Mouse (Mus musculus) liver, adult 2 months (tissue): Measurements from ENCODE around the gene Rccd1. TPM values are rescaled to one million over a fixed set of nuclear protein-coding genes. Genes with fewer than 3 reads are reported as not detected.

Source experiments
- DNase-seq: peaks from one replicate; pipeline ENCODE4 v3.0.0-alpha.2; 2011; ENCODE audit warnings: low read depth, low spot score; ENCODE audit errors: extremely low read depth
- H3K27ac ChIP-seq: fragments of 200-500 bp; replicated peaks from 2 replicates; pipeline ENCODE4 v1.5.1; 2012; ENCODE audit warnings: low read depth, mild to moderate bottlenecking, control low read depth, inconsistent platforms, low read length; ENCODE audit not compliant: insufficient read depth
- H3K27me3 ChIP-seq: fragments of 200-500 bp; 2 replicates; pipeline ENCODE4 v1.6.1; 2012; ENCODE audit warnings: mild to moderate bottlenecking, moderate library complexity, low read length, inconsistent platforms; ENCODE audit not compliant: control insufficient read depth, insufficient read depth
- H3K36me3 ChIP-seq: fragments of 200-500 bp; 2 replicates; pipeline ENCODE4 v1.6.1; 2012; ENCODE audit warnings: low read length, inconsistent platforms; ENCODE audit not compliant: control insufficient read depth, insufficient read depth
- H3K4me1 ChIP-seq: fragments of 200-500 bp; 2 replicates; pipeline ENCODE4 v1.6.1; 2011; ENCODE audit warnings: low read length; ENCODE audit not compliant: control insufficient read depth, insufficient read depth
- H3K4me3 ChIP-seq: fragments of 200-500 bp; 2 replicates; pipeline ENCODE4 v1.5.1; 2011; ENCODE audit warnings: low read depth, mild to moderate bottlenecking, control low read depth, low read length, moderate library complexity; ENCODE audit not compliant: insufficient read depth
- H3K79me2 ChIP-seq: fragments of 200-500 bp; 2 replicates; pipeline ENCODE4 v1.6.1; 2012; ENCODE audit warnings: inconsistent platforms, mild to moderate bottlenecking, low read length, moderate library complexity; ENCODE audit not compliant: control insufficient read depth, insufficient read depth
- H3K9ac ChIP-seq: fragments of 200-500 bp; 2 replicates; pipeline ENCODE4 v1.6.1; 2012; ENCODE audit warnings: low read depth, mild to moderate bottlenecking, control low read depth, inconsistent platforms, low read length
- CTCF ChIP-seq: fragments of 200-500 bp; IDR thresholded peaks from 2 replicates; pipeline ENCODE4 v1.5.1; 2011; ENCODE audit warnings: low read depth, low read length, control low read depth
- POLR2A ChIP-seq: fragments of 200-500 bp; IDR thresholded peaks from 2 replicates; pipeline ENCODE4 v1.6.1; 2011; ENCODE audit warnings: low read length, control low read depth; ENCODE audit not compliant: insufficient read depth; ENCODE audit errors: extremely low read depth
- WGBS: fragments of 180-500 bp; shearing (Covaris S2); methylation state at CpG from one replicate; pipeline ENCODE4 v1.1.7; 2018; 5-methylcytosine and 5-hydroxymethylcytosine counted together
- polyA plus RNA-seq: library from polyadenylated mRNA; depleted of rRNA; stranded (reverse); fragments of >200 nt; gene quantifications from 2 replicates; pipeline ENCODE4 v1.2.3, GENCODE M21; 2012
- total RNA-seq: library from RNA; depleted of rRNA; stranded (reverse); fragments of >200 nt; gene quantifications from 2 replicates; pipeline ENCODE4 v1.2.3, GENCODE M21; 2014

Rccd1 gene
- total and polyA plus RNA-seq, 2 experiments, result 1.2 to 3.8 TPM

- no peaks in the 10 kb centered on the region for H3K27me3 ChIP-seq
- no peak overlapping the region for H3K27ac ChIP-seq
- peaks cover 42% of the 10 kb centered on the region for H3K36me3 ChIP-seq
- no peak overlapping the region for H3K9ac ChIP-seq
- 92% methylated on average over 5 of the region's 5 CpGs for WGBS
- H3K79me2 ChIP-seq, result no peaks in the 10 kb centered on the region
- no peaks in the 10 kb centered on the region for H3K4me1 ChIP-seq
- no peak for TF ChIP-seq POLR2A
- no peak for TF ChIP-seq CTCF
- DNase-seq, result no peak
- no peak overlapping the region for H3K4me3 ChIP-seq
Measured at GRCm38 (mm10) chr7:80284391-80284790, 39.9 kb downstream of the Rccd1 start.

GRCm38 (mm10) chr7:80283226-80283918, 40.9 kb downstream of the Rccd1 start:
- Histone ChIP-seq H3K27ac (no peak overlapping the region), H3K4me3 (no peak overlapping the region), H3K9ac (no peak overlapping the region), H3K36me3 (peaks cover 51% of the 10 kb centered on the region), H3K27me3 (no peaks in the 10 kb centered on the region), H3K79me2 (no peaks in the 10 kb centered on the region), H3K4me1 (no peaks in the 10 kb centered on the region)
- WGBS, result 21% methylated on average over 3 of the region's 3 CpGs
- TF ChIP-seq POLR2A, result no peak
- no peak for TF ChIP-seq CTCF
- DNase-seq, result no peak

GRCm38 (mm10) chr7:80281646-80282045, 42.6 kb downstream of the Rccd1 start:
- no peak for DNase-seq
- Histone ChIP-seq H3K79me2 (no peaks in the 10 kb centered on the region), H3K27ac (no peak overlapping the region), H3K36me3 (peaks cover 54% of the 10 kb centered on the region), H3K9ac (no peak overlapping the region), H3K27me3 (no peaks in the 10 kb centered on the region), H3K4me1 (no peaks in the 10 kb centered on the region), H3K4me3 (no peak overlapping the region)
- WGBS, result 90% methylated on average over 3 of the region's 3 CpGs
- no peak for TF ChIP-seq CTCF
- TF ChIP-seq POLR2A, result no peak

- no peak overlapping the region for H3K9ac ChIP-seq
- WGBS, result 81% methylated on average over 2 of the region's 2 CpGs
- H3K27ac ChIP-seq, result no peak overlapping the region
- H3K4me3 ChIP-seq, result no peak overlapping the region
- no peak for TF ChIP-seq POLR2A
- TF ChIP-seq CTCF, result no peak
- DNase-seq, result no peak
- no peaks in the 10 kb centered on the region for H3K4me1 ChIP-seq
- H3K36me3 ChIP-seq, result peaks cover 57% of the 10 kb centered on the region
- no peaks in the 10 kb centered on the region for H3K79me2 ChIP-seq
- H3K27me3 ChIP-seq, result no peaks in the 10 kb centered on the region
Measured at GRCm38 (mm10) chr7:80280998-80281397, 43.3 kb downstream of the Rccd1 start.

GRCm38 (mm10) chr7:80280032-80280431, 44.2 kb downstream of the Rccd1 start:
- WGBS, result 92% methylated on average over 10 of the region's 10 CpGs
- no peaks in the 10 kb centered on the region for H3K27me3 ChIP-seq
- H3K4me1 ChIP-seq, result no peaks in the 10 kb centered on the region
- no peak overlapping the region for H3K4me3 ChIP-seq
- TF ChIP-seq POLR2A, result no peak
- TF ChIP-seq CTCF, result no peak
- no peaks in the 10 kb centered on the region for H3K79me2 ChIP-seq
- no peak overlapping the region for H3K9ac ChIP-seq
- DNase-seq, result no peak
- peaks cover 55% of the 10 kb centered on the region for H3K36me3 ChIP-seq
- no peak overlapping the region for H3K27ac ChIP-seq

GRCm38 (mm10) chr7:80276374-80276773, 47.9 kb downstream of the Rccd1 start:
- TF ChIP-seq POLR2A (no peak), CTCF (no peak)
- Histone ChIP-seq H3K4me3 (no peak overlapping the region), H3K27me3 (no peaks in the 10 kb centered on the region), H3K27ac (no peak overlapping the region), H3K79me2 (no peaks in the 10 kb centered on the region), H3K9ac (no peak overlapping the region), H3K36me3 (peaks cover 37% of the 10 kb centered on the region), H3K4me1 (no peaks in the 10 kb centered on the region)
- DNase-seq, result no peak
- 93% methylated on average over 4 of the region's 4 CpGs for WGBS
